Mouse (Mus musculus): ENCODE measurements at regions not wholly inside any gene's neighbourhood (a gene's known extent, or its start where the extent isn't known, plus 50 kb on each side); places are given as distances from the start of the nearest gene placed in this dataset.
"Not testable (repeated sequence)": the region's sequence is repeated elsewhere in the genome, so short reads cannot be mapped to it uniquely, and the experiment has no call there.

GRCm38 (mm10) chrX:93917367-93917766, 51.1 kb upstream of the AU015836 start:
- H3K4me2 ChIP-seq (replicated peaks); H3K27me3 ChIP-seq (ENCODE audit: control insufficient read depth, insufficient read depth, low read length); H3K4me1 ChIP-seq (replicated peaks; ENCODE audit: control insufficient read depth, insufficient read depth, low read length); H3K4me3 ChIP-seq (replicated peaks; ENCODE audit: low read length); H3K9ac ChIP-seq; H3K27ac ChIP-seq; ATAC-seq (ENCODE audit: low FRiP score); H3K9me3 ChIP-seq (ENCODE audit: control insufficient read depth, low read length); DNase-seq (ENCODE audit: low spot score); H3K36me3 ChIP-seq (replicated peaks; ENCODE audit: control insufficient read depth, insufficient read depth): not testable (repeated sequence)
- 63% methylated on average over 3 of the region's 3 CpGs for WGBS
